In the genomic region with DNA sequence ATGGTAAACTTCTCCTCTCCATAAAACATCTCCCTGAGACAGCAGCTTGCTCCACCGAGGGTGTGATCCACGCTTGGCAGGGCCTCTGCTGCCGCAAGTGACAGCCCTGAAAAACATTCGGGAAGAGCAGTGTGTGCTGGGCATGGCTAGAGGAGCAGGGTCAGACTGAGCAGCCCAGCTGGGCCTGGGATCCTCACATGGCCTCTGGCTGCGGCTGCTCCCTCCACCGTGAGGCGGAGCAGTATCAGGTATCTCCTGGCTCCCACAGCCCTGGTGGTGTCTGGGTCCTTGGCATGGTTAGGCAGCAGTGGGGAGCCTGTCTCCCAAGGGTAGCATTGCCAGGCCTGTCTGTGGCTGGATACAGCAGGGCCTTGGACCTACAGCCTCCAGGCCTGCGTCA, we compare ENCODE assay signal across 8 mouse cellular contexts. TPM values are rescaled to one million over a fixed set of nuclear protein-coding genes. Genes with fewer than 3 reads are reported as not detected.
DNase-seq lines count a peak whose midpoint lies in the region; ATAC-seq lines count a peak whose summit lies in the region.

No protein-coding gene starts in this region.

- peaks cover 2% of the 10 kb centered on the region; the same call in 1 of the 2 replicates for H3K36me3 ChIP-seq in liver, embryonic 13.5 days
- H3K36me3 ChIP-seq in liver, embryonic 11.5 days (ENCODE audit: control insufficient read depth, insufficient read depth, low read length), result no peaks in the 10 kb centered on the region
- peaks cover 3% of the 10 kb centered on the region; the same call in 1 of the 2 replicates for H3K36me3 ChIP-seq in embryonic facial prominence, embryonic 14.5 days (ENCODE audit: control insufficient read depth, insufficient read depth, low read length)
- H3K36me3 ChIP-seq in heart, embryonic 13.5 days, result peaks cover 4% of the 10 kb centered on the region
- peaks cover 11% of the 10 kb centered on the region for H3K36me3 ChIP-seq in limb, embryonic 13.5 days

- H3K4me2 ChIP-seq in liver, embryonic 13.5 days, result no peak overlapping the region
- H3K4me2 ChIP-seq in liver, embryonic 11.5 days, result no peak overlapping the region
- H3K4me2 ChIP-seq in embryonic facial prominence, embryonic 14.5 days (ENCODE audit: low read depth, low read length), result no peak overlapping the region
- H3K4me2 ChIP-seq in heart, embryonic 13.5 days, result no peak overlapping the region
- peak overlapping the region; percentile 37 for H3K4me2 ChIP-seq in limb, embryonic 13.5 days (replicated peaks)

- H3K27me3 ChIP-seq in liver, embryonic 13.5 days, result no peaks in the 10 kb centered on the region
- H3K27me3 ChIP-seq in liver, embryonic 11.5 days (replicated peaks; ENCODE audit: control insufficient read depth, insufficient read depth, low read length), result no peaks in the 10 kb centered on the region
- no peaks in the 10 kb centered on the region for H3K27me3 ChIP-seq in embryonic facial prominence, embryonic 14.5 days (replicated peaks; ENCODE audit: control insufficient read depth, insufficient read depth, low read length)
- no peaks in the 10 kb centered on the region for H3K27me3 ChIP-seq in heart, embryonic 13.5 days (replicated peaks)
- no peaks in the 10 kb centered on the region for H3K27me3 ChIP-seq in limb, embryonic 13.5 days

- 0 out of 2 replicates have a peak overlapping the region, but pooled peaks have one; percentile 43 for H3K27ac ChIP-seq in liver, embryonic 13.5 days
- H3K27ac ChIP-seq in liver, embryonic 11.5 days (ENCODE audit: low read depth, low read length), result no peak overlapping the region; the same call in 1 of the 2 replicates
- H3K27ac ChIP-seq in embryonic facial prominence, embryonic 14.5 days (replicated peaks; ENCODE audit: low read depth, low read length), result peak overlapping the region; percentile 44
- peak overlapping the region; percentile 77 for H3K27ac ChIP-seq in heart, embryonic 13.5 days (replicated peaks)
- peak overlapping the region; percentile 55 for H3K27ac ChIP-seq in limb, embryonic 13.5 days

- no peak overlapping the region for H3K9ac ChIP-seq in liver, embryonic 13.5 days
- no peak overlapping the region for H3K9ac ChIP-seq in liver, embryonic 11.5 days (ENCODE audit: low read depth, low read length)
- H3K9ac ChIP-seq in embryonic facial prominence, embryonic 14.5 days (ENCODE audit: low read depth, low read length), result peak overlapping the region; percentile 34; the same call in 1 of the 2 replicates
- peak overlapping the region; percentile 61 for H3K9ac ChIP-seq in heart, embryonic 13.5 days
- peak overlapping the region; percentile 15 for H3K9ac ChIP-seq in limb, embryonic 13.5 days

- WGBS in liver, embryonic 13.5 days (ENCODE audit: insufficient replicate concordance), result 65% methylated on average over 8 of the region's 8 CpGs
- WGBS in liver, embryonic 11.5 days, result 48% methylated on average over 8 of the region's 8 CpGs
- whole genome bisulfite sequencing in embryonic facial prominence, embryonic 14.5 days, result 35% methylated on average over 8 of the region's 8 CpGs
- WGBS in heart, embryonic 13.5 days, result 31% methylated on average over 8 of the region's 8 CpGs
- 18% methylated on average over 8 of the region's 8 CpGs for WGBS in limb, embryonic 13.5 days

- H3K9me3 ChIP-seq in liver, embryonic 13.5 days (replicated peaks), result no peaks in the 10 kb centered on the region
- no peaks in the 10 kb centered on the region for H3K9me3 ChIP-seq in liver, embryonic 11.5 days (ENCODE audit: control insufficient read depth, low read length)
- no peaks in the 10 kb centered on the region for H3K9me3 ChIP-seq in embryonic facial prominence, embryonic 14.5 days (ENCODE audit: control insufficient read depth, low read length)
- H3K9me3 ChIP-seq in heart, embryonic 13.5 days, result no peaks in the 10 kb centered on the region
- H3K9me3 ChIP-seq in limb, embryonic 13.5 days, result no peaks in the 10 kb centered on the region

- no peak for ATAC-seq in liver, embryonic 13.5 days (ENCODE audit: low read depth)
- ATAC-seq in liver, embryonic 11.5 days (replicated peaks; ENCODE audit: low FRiP score), result no peak
- peak; percentile 54 for ATAC-seq in embryonic facial prominence, embryonic 14.5 days (ENCODE audit: low read depth)
- ATAC-seq in heart, embryonic 13.5 days (ENCODE audit: extremely low read depth, insufficient number of reproducible peaks, low FRiP score, low TSS enrichment), result no peak
- ATAC-seq in limb, embryonic 13.5 days (ENCODE audit: low FRiP score, low read depth), result peak; percentile 41
- ATAC-seq in megakaryocyte-erythroid progenitor cell, adult 5-6 weeks (replicated peaks; ENCODE audit: low FRiP score, low TSS enrichment, poor library complexity, severe bottlenecking), result no peak

- no peak for DNase-seq in liver, embryonic 13.5 days
- DNase-seq in liver, embryonic 11.5 days (ENCODE audit: low spot score), result no peak
- peak; percentile 61 for DNase-seq in embryonic facial prominence, embryonic 14.5 days (ENCODE audit: low spot score)
- no peak for DNase-seq in urinary bladder, postnatal 10 days (ENCODE audit: low spot score)
- no peak for DNase-seq in thymus, postnatal 4 days

- H3K4me1 ChIP-seq in liver, embryonic 13.5 days (replicated peaks), result peaks cover 95% of the 10 kb centered on the region
- H3K4me1 ChIP-seq in liver, embryonic 11.5 days (replicated peaks; ENCODE audit: control insufficient read depth, insufficient read depth, low read length), result peaks cover 83% of the 10 kb centered on the region
- peaks cover 51% of the 10 kb centered on the region for H3K4me1 ChIP-seq in embryonic facial prominence, embryonic 14.5 days (ENCODE audit: control insufficient read depth, insufficient read depth, low read length)
- peaks cover 100% of the 10 kb centered on the region for H3K4me1 ChIP-seq in heart, embryonic 13.5 days
- peaks cover 98% of the 10 kb centered on the region for H3K4me1 ChIP-seq in limb, embryonic 13.5 days

- no peak overlapping the region for H3K4me3 ChIP-seq in liver, embryonic 13.5 days (replicated peaks)
- no peak overlapping the region for H3K4me3 ChIP-seq in liver, embryonic 11.5 days (ENCODE audit: low read depth, low read length)
- no peak overlapping the region for H3K4me3 ChIP-seq in embryonic facial prominence, embryonic 14.5 days (ENCODE audit: low read depth, low read length)
- H3K4me3 ChIP-seq in heart, embryonic 13.5 days, result no peak overlapping the region
- H3K4me3 ChIP-seq in limb, embryonic 13.5 days, result no peak overlapping the region

RNA-seq across cellular contexts. Expression of gene Zmiz1, which starts 38.6 kb away (rescaled TPM):
- 4.5 TPM in 2 replicates for polyA plus RNA-seq in liver, embryonic 13.5 days (2015; fragmentation: Nextera tagmentation; extraction: Ambion mirVana)
- polyA plus RNA-seq in liver, embryonic 11.5 days (2014; fragmentation: Nextera tagmentation; extraction: Ambion mirVana), result 27.5 and 31.0 TPM in 2 replicates
- polyA plus RNA-seq in embryonic facial prominence, embryonic 14.5 days (2014; fragmentation: Nextera tagmentation; extraction: Ambion mirVana), result 31.3 and 36.6 TPM in 2 replicates
- polyA plus RNA-seq in heart, embryonic 13.5 days (2015; fragmentation: Nextera tagmentation; extraction: Ambion mirVana), result 25.1 and 25.7 TPM in 2 replicates
- 66.7 and 68.6 TPM in 2 replicates for polyA plus RNA-seq in limb, embryonic 13.5 days (2015; fragmentation: Nextera tagmentation; extraction: Ambion mirVana)
- total RNA-seq in megakaryocyte-erythroid progenitor cell, adult 5-6 weeks (2014; fragmentation: Nextera tagmentation), result 51.3 and 56.9 TPM in 2 replicates
- 6.7 and 12.6 TPM in 2 replicates for total RNA-seq in megakaryocyte-erythroid progenitor cell, adult 5-6 weeks (2017)

Comparison
In these comparisons a context has a peak if more than half of its experiments do, and no peak if none do; other contexts are left out.
1. ATAC-seq: peak in embryonic facial prominence, embryonic 14.5 days (single experiment) and limb, embryonic 13.5 days (single experiment); none in liver, embryonic 13.5 days (single experiment), liver, embryonic 11.5 days (single experiment), heart, embryonic 13.5 days (single experiment) and megakaryocyte-erythroid progenitor cell, adult 5-6 weeks (single experiment).
2. H3K9ac ChIP-seq: peak in embryonic facial prominence, embryonic 14.5 days (single experiment), heart, embryonic 13.5 days (single experiment) and limb, embryonic 13.5 days (single experiment); none in liver, embryonic 13.5 days (single experiment) and liver, embryonic 11.5 days (single experiment).